Mouse (Mus musculus) gastrocnemius, postnatal 14 days (tissue): ENCODE results near the gene Dyrk4. TPM values are rescaled to one million over a fixed set of nuclear protein-coding genes. Genes with fewer than 3 reads are reported as not detected.

Source experiments
- DNase-seq: peaks from one replicate; pipeline ENCODE4 v3.0.0; 2021; ENCODE audit warnings: mixed read lengths
- intact Hi-C: fragments of 180-260 bp; cut with DNase I; formaldehyde crosslinking; loops from one replicate; pipeline ENCODE4 v1.15.1; 2025; ENCODE audit warnings: low total_unique reads
- long read RNA-seq, 2 experiments: library from polyadenylated mRNA; stranded (forward); transcript quantifications; one replicate each; pipeline ENCODE4 v2.0.0; 2021
- total RNA-seq, 2 experiments: library from RNA; stranded (reverse); gene quantifications; 2 replicates each; pipeline ENCODE4 v1.2.3; 2021

Gene Dyrk4
- not detected for total RNA-seq
- long read RNA-seq, experiment 1: 0 reads
- long read RNA-seq, experiment 2: 0 reads

DNA sequence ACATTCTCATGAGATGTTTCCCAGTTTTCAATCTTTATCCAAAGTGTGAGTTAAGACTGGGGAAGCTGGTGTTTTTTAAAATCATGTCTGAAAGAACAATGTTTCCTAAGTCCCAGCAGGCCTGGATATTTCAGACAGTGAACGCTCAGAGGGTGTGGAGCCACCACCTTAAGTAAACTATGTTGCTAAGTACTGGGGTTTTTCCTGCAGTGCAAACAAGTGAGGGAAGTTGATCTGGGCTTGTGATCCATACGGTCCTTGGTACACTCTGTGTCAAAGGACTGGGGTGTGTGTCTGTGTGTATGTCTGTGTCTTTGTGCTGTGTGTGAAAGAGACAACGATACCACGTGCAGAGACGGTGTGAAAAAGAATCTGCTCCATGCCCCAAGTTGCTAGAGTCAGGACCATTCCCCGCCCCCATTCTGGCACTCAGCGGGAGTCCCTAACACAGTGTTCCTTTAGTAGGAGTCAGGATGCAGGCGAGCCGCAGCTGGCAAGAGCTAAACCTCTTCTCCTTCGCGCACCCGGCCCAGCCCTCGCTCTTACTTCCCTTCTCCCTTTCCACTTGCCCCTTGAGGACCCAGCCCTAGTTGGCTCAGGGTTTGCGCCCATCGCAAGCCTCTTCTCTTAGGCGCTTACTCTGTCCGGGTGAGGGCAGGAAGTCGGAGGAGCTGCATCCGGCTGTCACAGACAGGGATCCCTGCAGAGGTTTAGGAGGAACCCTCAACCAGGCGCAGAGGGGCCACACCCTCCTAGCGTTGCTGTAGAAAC, at the start of gene Dyrk4:
Gene Dyrk4 (minus strand): TSS at position 729 of the 771 bp plus-strand sequence.
- intact Hi-C loops: no loop called here
- peak; percentile 26 for DNase-seq

DNA sequence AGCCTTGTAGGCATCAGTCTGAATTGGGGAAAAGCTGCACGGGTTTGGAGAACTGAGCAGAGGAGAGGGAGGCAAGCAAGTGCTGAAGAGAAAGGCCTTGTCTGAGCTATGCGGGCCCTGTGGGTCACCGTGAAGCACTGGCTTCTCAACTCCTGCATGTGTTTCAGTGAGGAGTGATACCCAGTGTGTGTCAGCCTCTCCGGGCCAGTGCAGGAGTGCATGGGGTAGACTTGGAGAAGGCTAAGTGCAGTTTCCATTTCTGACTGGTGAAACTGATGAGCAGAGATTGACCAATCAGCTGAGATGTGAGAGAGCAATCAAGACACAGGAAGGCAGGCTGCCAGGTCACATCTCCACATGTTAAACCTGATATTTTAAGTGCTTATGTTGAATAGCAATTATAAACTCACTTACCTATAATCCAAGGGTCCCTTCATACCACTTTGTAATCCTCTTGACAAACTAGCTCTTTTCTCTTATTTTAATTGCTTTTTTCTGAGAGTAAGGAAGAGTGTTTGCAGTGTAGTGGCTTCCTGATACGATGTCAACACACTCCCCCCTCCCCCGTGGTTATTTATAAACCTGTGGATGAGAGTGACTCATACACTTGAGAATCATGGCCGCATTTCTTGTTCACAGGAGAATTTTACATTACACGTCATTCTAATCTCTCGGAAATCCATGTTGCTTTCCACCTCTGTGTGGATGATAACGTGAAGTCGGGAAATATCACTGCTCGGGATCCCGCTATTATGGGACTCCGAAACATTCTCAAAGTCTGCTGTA, 44.8 kb upstream of the Dyrk4 start:
- no peak for DNase-seq
- intact Hi-C loops: no loop called here

DNA sequence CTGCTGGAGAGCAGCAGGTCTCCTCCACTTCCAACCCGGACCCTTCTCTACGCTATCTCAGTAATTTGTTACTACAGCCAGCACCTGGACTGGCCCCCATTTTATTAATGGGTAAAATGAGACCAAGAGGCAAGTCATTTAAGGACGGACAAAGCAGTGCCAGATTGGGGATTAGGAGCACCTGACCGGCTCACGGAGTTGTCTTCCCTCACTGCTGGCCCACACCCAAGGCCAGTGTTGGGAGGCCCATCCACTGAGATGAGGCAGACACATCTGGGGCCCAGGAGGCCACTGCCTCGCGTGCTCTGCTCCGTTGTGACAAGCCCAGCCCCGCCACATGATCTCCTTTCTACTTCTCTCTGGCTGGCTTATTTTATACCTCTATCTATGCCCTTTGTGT, 41.8 kb upstream of the Dyrk4 start:
- intact Hi-C loops: no loop called here
- DNase-seq: peak; percentile 55

DNA sequence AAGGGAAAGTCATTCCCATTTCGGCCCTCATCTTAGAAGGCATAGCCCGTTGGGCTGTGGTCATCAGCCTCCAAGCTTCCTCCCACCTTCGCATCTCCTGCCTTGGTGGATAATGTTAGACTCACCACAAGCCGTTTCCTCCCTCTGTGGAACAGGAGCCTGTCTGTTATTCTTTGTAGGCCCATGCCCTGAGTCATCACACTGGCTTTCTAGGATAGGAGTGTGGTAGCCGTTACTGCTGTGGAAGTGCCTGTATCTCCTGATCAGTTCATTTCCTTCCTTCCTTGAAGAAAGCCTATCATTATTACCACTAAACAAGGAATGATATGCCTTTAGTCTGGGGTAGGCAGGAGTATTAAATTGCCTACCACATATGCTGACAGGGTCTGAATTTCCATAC, 41.1 kb upstream of the Dyrk4 start:
- intact Hi-C loops: no loop called here
- DNase-seq: no peak

DNA sequence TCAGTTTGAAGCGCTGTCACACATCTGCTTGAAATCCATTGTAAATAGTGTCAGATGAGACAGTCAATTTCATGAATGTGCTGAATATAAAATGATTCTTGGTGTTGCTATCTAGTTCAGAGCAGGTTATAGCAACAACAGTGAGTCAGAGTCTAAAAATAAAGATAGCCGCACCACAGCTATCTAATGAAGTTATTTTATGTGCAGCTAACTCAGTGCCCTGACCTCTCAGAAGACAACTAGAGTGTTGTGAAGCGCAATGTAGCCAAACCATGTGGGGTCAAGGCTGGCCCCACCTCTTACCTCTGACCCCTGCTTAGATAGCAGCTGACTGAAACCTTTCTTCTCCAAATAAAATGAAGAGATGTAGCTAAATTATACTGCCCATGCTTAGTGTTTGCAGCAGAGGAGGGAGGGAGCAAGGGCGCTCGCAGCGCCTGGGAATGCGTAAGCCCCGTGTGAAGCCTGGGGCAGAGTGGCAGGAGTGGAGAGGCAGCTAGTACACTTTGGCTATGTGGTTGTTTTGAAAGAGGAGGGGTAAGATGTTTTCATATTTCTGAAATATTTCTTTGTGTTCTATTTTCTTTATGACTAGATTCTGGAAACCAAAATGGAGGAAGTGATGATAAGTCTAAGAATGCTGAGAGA, 39.9 kb upstream of the Dyrk4 start:
- no peak for DNase-seq
- intact Hi-C loops: no loop called here

DNA sequence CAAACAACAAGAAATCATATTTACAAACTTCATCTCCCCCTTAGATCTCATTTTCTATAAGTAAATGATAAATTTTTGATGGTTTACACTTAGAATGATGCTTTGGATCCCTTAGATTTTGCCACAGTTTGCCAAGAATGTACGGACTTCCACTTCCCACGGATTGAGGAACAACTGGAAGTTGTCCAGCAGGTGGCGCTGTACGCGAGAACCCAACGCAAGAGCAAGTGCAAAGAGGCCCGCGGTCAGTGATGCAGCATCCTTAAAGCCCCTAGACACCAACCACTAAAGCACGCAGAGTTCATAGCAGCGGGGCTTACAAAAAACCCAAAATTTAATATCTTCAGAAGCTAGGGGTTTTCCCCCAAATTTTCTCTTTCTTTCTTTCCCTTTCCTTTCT, 34.1 kb upstream of the Dyrk4 start:
- peak; percentile 78 for DNase-seq
- intact Hi-C loops: loop anchor here (5.0 kb wide), 1 partner anchor 127 kb away; no protein-coding TSS in a partner anchor

DNA sequence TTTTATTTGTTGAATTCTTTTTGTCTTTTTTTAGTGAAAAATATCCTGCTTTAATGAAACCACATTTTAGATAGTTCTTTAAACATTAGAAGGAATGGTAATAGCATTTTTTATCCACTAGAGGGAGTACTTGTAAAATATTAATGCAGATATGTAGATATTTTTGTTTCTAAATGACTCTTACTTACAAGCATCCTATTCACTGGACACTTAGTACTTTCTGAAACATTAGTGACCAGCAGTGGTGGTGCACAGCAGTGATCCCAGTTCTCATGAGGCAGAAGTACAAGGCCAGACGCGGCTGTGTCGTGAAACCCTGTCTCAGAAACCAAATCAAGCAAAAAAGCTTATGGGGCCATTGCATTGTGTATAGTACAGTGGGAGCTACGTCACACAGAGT, 26.7 kb upstream of the Dyrk4 start:
- intact Hi-C loops: no loop called here
- DNase-seq: no peak

DNA sequence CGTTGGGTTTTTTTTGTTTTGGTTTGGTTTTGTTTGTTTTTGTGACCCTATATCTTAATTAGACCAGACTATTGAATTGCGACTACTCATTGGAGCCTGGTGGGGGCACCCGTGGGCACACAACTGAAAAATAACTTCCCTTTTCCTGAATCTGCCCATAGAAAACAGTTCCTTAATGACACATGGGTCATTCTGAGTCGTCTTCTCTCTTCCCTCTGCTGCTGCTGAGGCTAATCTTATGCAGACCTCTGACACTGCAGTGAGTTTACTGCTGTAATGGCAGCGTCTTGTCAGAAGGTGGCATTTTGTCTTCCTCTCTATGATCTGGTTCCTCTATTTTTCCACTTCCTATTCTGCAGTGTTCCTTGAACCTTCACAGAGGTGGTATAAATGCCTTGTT, 18.8 kb upstream of the Dyrk4 start:
- no peak for DNase-seq
- intact Hi-C loops: no loop called here

DNA sequence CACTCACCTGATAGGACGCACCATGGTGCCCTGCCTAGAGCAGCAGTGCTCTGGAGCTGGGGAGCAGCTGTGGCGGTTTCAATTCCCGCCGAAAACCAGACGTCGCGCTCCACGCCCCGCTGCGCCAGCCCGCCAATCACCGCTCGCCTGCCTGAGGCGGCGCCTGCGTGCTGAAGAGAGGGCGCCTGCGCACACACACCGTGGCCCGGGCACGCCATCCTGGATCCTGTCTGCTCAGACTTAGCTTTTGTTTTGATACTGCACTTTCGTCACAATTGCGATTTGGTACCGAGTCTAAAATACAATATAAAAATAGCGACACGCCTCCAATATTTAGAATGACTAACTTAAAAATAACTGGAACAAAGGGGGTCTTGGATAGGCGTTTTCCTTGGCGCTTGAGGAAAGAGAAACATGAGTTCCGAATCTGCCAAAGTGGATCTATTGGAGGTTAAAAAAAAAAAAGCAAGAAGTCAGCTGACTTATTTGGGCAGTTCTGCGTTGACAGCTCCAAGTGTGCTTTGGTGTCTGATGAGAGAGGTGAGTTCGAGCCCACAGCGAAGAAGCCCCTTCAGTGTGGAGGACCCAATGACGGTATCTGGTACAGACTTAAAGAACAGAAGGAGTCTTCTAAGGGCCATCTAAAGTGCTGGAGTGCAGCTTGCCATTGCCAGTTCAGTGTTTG, 18.0 kb upstream of the Dyrk4 start, which contains the start of the genes Rad51ap1 and D6Wsu163e:
Gene Rad51ap1 (minus strand): TSS at position 101 of the 685 bp plus-strand sequence.
Gene D6Wsu163e (plus strand): TSS at position 476 of the 685 bp plus-strand sequence.
- intact Hi-C loops: no loop called here
- peak; percentile 96 for DNase-seq

DNA sequence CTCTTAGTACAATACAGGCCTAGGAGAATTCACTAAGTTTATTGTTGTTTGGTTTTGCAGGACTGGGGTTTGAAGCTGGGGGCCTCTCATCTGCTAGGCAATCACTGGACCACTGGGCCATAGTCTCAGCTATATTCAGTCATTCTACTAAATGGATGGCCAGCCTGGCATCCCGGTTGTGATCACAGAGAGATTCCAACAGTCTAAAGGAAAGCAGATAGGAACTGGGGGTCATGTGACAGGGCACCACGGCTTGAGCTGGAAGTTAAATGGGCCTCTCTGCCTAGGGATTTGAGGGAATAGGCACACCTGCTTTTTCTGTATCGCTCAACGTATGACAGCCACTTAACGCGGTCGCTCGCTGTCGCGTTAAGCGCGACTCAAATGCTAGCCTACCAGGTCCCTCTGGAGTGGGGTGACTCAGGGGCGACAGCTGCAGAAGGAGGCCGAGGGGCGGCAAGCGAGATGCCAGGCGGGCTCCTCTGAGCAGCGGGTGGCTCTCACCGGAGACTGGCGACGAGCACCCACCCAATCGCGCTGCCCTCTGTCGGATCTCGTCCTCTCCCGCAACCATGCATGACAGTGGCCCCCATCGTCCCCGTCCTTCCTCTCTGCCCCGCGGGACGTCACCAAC, 17.3 kb upstream of the Dyrk4 start:
- intact Hi-C loops: no loop called here
- no peak for DNase-seq

DNA sequence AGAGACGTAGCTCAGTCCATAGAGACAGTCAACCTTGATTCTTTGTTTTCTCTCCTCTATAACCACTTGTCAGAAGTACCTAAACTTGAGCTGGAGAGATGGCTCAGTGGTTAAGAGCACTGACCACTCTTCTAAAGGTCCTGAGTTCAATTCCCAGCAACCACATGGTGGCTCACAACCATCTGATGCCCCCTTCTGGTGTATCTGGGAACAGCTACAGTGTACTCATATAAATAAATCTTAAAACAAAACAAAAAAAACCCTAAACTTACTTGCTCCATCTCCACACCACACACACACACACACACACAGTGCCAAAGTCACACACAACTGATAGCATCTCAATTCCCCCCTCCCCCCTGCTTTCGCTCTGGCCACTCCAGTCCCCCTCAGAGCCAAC, 16.4 kb upstream of the Dyrk4 start:
- no peak for DNase-seq
- intact Hi-C loops: no loop called here

DNA sequence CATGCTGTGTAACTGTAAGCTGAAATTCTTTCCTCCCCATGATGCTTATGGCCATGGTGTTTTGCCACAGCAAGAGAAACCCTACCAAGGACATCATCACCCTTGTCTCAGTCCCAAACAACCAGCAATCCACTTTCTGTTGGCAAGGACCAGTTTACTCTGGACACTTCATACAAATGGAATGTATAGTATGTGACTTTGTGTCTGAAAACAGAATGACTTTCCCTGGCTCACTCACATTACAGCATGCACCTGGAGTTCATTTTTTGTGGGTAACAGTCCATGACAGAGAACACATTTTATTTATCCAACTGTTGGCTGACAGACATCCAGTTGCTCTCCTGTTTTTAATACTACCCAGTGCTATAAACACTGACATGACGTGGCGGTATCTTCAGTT, 11.3 kb upstream of the Dyrk4 start:
- intact Hi-C loops: no loop called here
- DNase-seq: no peak

DNA sequence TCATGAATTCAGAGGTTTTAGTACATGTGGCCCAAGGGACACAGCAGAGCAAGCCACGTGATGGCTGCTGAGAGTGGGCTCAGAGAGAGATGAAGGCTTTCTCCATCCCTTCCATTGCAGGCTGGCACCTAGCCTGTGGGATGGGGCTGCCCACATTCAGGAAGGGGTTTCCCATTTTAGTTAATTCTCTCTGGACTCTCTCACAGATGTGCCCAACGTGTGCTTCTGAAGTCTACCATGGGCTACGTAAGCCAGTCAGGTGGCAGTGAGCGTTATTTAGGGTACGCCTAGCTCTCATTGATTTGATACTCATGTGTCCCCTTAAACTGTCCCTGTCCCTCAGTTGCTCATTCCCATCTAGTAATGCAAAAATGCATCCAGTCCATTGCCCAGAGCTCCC, 6.7 kb downstream of the Dyrk4 start:
- no peak for DNase-seq
- intact Hi-C loops: no loop called here

DNA sequence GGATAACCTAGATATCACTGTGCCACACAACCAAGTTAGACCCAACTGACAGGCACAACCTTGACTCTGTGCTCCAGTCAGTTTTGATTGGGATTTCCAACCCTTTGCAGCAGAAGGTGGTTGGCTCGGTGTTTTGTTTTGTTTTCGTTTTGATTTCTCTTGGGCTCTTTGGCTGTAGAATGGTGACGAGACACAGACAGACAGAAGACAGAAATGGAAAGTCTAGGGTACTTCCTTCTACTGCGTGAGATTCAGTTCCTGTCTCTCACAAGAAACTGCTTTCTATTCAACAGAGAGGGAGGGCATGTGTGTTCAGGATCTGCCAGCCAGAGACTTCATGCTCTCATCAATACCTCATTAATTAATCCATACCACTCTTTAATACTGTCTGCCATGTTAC, 10.9 kb downstream of the Dyrk4 start:
- intact Hi-C loops: no loop called here
- no peak for DNase-seq

DNA sequence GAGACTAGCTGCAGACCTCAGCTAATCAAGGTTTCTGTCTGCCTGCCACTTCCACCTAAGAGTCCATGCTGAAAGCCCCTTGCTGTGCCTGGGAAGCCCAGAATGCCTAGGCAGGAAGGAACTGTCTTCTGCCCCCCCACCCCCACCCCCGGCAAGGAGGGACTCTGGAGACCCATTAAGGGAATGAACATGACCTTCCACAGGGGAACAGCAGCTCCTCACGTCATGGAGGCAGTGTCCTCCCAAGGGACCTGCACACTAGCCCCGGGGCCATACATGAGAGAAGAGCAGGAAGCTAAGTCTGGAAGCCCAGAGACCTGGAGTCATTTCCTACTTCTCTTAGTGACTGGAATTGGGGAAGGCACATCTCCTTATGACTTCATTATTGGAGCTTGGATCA, 13.8 kb downstream of the Dyrk4 start:
- intact Hi-C loops: no loop called here
- no peak for DNase-seq

DNA sequence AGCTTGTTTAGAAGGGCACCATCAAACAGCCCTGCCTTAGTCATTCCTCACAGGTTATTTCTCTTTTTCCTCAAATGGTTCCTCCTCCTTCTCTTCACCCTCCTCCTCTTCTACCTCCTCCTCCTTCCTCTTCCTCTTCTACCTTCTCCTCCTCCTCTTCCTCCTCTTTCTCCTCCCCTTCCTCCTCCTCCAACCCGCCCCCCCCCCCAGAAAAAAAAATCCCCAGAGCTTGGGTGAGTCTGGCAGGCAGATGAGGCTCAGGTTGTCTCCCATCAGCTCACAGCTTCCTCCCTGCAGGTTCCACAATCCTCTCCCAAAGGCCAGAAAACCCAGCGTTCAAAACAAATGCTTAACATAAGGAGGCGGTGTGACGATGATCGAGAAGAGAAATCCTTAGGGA, 14.3 kb downstream of the Dyrk4 start:
- no peak for DNase-seq
- intact Hi-C loops: no loop called here

DNA sequence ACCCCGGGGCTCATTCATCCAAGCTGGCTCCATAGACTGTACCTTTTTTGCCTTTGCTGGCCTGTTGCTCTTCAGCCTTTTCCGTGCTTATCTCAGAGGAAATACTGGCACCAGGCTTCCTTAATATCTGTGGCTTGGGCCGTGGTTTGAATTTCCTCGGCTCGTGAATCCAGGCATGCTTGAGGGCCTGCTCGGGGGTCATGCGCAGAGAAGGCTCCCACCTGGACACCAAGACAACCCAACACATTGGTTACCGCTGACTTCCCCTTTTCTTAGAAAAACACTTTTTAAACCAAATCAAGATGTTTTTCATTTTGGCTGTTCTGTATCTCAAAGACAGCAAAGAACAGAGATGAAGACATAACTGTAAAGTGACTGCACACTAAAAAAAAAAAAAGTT, 44.5 kb downstream of the Dyrk4 start:
- DNase-seq: no peak
- intact Hi-C loops: no loop called here

DNA sequence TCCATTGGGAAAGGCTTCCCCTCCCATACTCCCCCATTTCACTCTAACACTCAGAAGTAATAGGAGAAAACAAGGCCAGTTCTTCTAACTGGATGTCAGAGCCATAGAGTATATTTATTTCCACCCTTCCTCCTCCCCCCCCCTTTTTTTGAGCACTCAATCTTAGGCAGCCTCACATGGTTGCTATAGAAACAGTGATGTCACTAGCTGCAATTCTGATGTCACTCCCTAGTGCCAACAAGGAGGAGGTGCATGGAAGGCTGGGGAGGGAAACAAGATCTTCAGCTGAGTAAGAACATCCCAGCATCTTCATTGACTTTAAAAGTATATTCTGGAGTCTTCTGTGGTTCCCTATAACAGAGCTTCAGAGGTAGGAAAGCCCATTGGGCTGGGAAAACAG, 68.8 kb downstream of the Dyrk4 start, which contains the start of gene Akap3:
Gene Akap3 (plus strand): TSS at position 218 of the 400 bp plus-strand sequence.
- intact Hi-C loops: no loop called here
- no peak for DNase-seq
